Mouse (Mus musculus) lung, adult 2 months (tissue): ENCODE measurements around the gene Pmp22. TPM values are rescaled to one million over a fixed set of nuclear protein-coding genes. Genes with fewer than 3 reads are reported as not detected.

Experiments
- DNase-seq: peaks from one replicate; pipeline ENCODE4 v3.0.0; 2022
- H3K4me1 ChIP-seq: fragments of 200-500 bp; 2 replicates; pipeline ENCODE4 v1.6.1; 2011; ENCODE audit warnings: low read length; ENCODE audit not compliant: control insufficient read depth, insufficient read depth
- H3K4me3 ChIP-seq: fragments of 200-500 bp; replicated peaks from 2 replicates; pipeline ENCODE3; 2011; ENCODE audit warnings: low read depth, mild to moderate bottlenecking, control low read depth, low read length; ENCODE audit errors: extremely low read depth
- CTCF ChIP-seq: fragments of 200-500 bp; IDR thresholded peaks from 2 replicates; pipeline ENCODE4 v1.5.1; 2011; ENCODE audit warnings: mild to moderate bottlenecking, low read length, control low read depth; ENCODE audit not compliant: insufficient read depth
- POLR2A ChIP-seq: fragments of 200-500 bp; IDR thresholded peaks from 2 replicates; pipeline ENCODE4 v1.6.1; 2011; ENCODE audit warnings: low read depth, mild to moderate bottlenecking, control low read depth, low read length, borderline replicate concordance; ENCODE audit errors: extremely low read depth
- WGBS: fragments of 180-500 bp; shearing (Covaris S2); methylation state at CpG from one replicate; pipeline ENCODE4 v1.1.7; 2018; 5-methylcytosine and 5-hydroxymethylcytosine counted together
- polyA plus RNA-seq: library from polyadenylated mRNA; depleted of rRNA; stranded (reverse); fragments of >200 nt; gene quantifications from 2 replicates; pipeline ENCODE4 v1.2.3, GENCODE M21; 2012; rRNA removed

Gene Pmp22
- polyA plus RNA-seq, 1 experiment: 556 TPM

DNA sequence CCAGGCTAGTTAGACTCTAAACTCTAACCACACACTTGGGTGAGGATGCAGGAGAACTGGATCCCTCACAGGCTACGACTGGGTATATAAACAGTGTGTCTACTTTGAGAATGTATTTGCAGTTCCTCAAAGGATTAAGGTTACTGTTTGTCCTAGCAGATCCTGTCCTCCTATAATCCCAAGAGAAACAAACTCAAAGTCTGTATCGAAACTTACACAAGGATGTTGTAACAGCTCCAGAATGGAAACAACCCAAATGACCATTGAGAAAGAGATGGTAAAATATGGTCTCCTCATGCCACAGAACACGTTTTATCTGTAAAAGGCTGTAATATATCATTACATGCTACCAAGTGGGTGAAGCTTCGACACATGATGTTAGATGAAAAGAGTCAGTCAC, 39.0 kb downstream of the Pmp22 start:
- DNase-seq: no peak
- Histone ChIP-seq H3K4me3 (no peak overlapping the region), H3K4me1 (peaks cover 2% of the 10 kb centered on the region; the same call in 1 of the 2 replicates)
- no peak for TF ChIP-seq POLR2A
- no peak for TF ChIP-seq CTCF
- WGBS: 49% methylated on average over 4 of the region's 4 CpGs

DNA sequence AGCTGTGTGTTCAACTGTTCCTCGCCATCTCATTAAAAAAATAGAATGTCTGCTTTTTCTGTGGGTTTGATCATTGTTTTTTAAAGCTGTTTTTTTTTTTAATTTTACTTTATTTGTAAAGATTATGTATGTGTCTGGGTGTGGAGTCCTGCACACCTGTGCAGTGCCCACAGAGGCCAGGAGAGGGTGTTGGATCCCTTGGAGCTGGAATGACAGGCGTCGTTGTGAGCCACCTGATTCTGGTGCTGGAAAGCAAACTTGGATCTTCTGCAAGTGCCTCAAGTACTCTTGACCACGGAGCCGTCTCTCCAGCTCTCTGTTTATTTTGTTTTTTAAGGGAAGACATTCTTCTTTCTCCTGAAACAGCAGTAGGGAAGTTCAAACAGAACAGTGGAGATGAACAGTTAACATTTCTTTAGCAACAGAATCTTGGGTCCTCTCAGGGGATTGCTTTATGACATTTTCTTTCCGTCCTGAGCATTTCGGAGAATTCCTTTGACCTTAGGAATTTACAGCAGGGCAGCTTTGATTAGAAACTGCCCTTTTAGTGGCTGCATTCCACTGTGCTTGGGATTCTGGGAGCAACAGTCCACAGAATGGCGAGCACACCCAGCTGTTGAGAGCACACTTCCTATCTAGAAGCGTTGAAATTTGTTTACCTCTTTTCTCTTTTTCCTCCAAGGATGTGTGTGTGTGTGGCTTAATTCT, 39.9 kb downstream of the Pmp22 start:
- no peak for TF ChIP-seq POLR2A
- peak; percentile 35; the same call in 1 of the 2 replicates for TF ChIP-seq CTCF
- no peak for DNase-seq
- Histone ChIP-seq H3K4me1 (peaks cover 1% of the 10 kb centered on the region; the same call in 1 of the 2 replicates), H3K4me3 (no peak overlapping the region)
- WGBS: 24% methylated on average over 9 of the region's 9 CpGs

- H3K4me3 ChIP-seq: no peak overlapping the region
- 25% methylated on average over 1 of the region's 1 CpGs for WGBS
- TF ChIP-seq POLR2A (no peak), CTCF (no peak)
- H3K4me1 ChIP-seq: no peaks in the 10 kb centered on the region; the same call in 1 of the 2 replicates
- DNase-seq: no peak
Measured at GRCm38 (mm10) chr11:63171977-63172376, 43.2 kb downstream of the Pmp22 start.

DNA sequence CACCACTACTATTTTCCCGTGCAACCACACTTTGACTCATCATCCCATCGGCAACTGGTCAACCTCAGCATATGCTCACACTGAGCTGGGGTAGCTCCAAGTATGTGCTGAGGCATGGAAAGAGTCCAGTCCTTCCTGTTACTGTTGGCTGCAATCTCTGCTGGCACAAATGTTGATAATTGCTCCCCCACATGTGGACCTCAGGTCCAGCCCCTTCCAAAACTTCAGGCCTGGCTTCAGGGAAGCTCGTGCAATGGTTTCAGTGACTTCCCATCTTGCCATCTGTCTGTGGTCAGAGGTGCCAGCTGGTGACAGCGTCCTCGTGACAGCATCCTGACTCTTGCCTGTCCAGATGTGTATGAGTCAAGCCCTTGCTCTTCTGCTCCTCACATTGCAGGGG, 44.8 kb downstream of the Pmp22 start:
- H3K4me3 ChIP-seq: no peak overlapping the region
- WGBS: 62% methylated on average over 5 of the region's 5 CpGs
- H3K4me1 ChIP-seq: no peaks in the 10 kb centered on the region; the same call in 1 of the 2 replicates
- TF ChIP-seq CTCF: no peak
- TF ChIP-seq POLR2A: no peak
- no peak for DNase-seq

DNA sequence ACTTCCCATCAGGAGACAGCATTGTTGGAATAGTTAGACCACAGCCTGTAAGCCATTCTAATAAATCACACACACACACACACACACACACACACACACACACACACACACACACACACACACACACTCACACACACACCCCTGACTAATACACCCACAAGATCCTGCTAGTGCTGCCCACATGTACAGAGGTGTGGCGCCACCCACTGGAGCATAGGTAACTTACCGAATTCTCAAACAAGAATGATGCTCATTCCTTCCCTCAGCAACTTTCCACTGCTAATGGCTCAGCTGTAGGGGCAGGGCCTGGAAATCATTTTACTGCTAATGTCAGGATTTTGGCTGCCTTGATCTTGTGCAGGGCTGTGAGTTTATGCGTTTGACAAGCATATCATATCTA, 46.5 kb downstream of the Pmp22 start:
- peak; percentile 48; the same call in 1 of the 2 replicates for TF ChIP-seq CTCF
- no peak for TF ChIP-seq POLR2A
- 42% methylated on average over 3 of the region's 3 CpGs for WGBS
- DNase-seq: no peak
- Histone ChIP-seq H3K4me3 (no peak overlapping the region), H3K4me1 (no peaks in the 10 kb centered on the region)

DNA sequence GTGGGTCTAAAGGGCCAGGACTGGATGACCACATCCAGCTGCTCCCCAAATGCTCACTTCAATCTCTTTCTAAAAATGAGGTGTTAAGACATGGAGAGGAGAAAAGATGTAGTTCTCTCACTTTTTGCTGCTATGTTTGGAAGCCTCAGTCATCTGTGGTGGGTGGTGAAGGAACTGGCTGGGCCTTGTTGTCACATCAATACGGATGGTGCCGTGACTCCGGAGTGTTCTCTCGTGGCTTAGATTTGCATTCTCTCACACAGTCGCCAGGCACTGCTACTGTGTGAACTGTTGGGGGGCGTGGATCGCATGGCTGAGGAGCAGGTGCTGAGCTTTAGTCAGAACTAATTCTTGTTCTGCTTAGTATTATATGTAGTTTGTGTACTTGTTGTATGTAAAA, 47.6 kb downstream of the Pmp22 start:
- H3K4me1 ChIP-seq: no peaks in the 10 kb centered on the region
- WGBS: 74% methylated on average over 7 of the region's 7 CpGs
- no peak for DNase-seq
- H3K4me3 ChIP-seq: no peak overlapping the region
- no peak for TF ChIP-seq CTCF
- no peak for TF ChIP-seq POLR2A

GRCm38 (mm10) chr11:63180262-63181101, 51.7 kb downstream of the Pmp22 start:
- no peak overlapping the region for H3K4me3 ChIP-seq
- TF ChIP-seq CTCF (no peak), POLR2A (no peak)
- DNase-seq: no peak
- no peaks in the 10 kb centered on the region for H3K4me1 ChIP-seq
- 77% methylated on average over 7 of the region's 7 CpGs for WGBS

GRCm38 (mm10) chr11:63188803-63189202, 60.0 kb downstream of the Pmp22 start:
- H3K4me1 ChIP-seq: no peaks in the 10 kb centered on the region
- WGBS: 56% methylated on average over 7 of the region's 7 CpGs
- DNase-seq: no peak
- H3K4me3 ChIP-seq: no peak overlapping the region
- no peak for TF ChIP-seq CTCF
- no peak for TF ChIP-seq POLR2A

DNA sequence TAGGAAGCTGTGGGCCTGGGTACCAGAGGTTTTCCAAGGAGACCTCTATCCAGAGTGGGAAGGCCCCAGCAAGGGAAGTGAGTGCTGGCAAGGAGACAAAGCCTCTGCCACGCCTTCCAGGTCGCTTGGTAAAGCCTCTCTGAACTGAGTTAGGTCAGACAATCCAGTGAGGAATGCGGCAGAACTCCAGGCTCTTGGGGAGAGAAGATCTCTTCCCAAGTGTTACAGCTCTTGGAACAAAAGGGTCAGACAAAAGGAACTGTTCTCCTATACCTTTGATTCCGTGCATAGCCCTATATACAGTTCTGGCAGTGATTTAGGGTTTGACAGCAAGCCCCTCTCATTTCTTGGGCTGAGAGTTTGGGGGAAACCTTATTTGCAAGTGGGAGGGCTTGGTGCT, 69.3 kb downstream of the Pmp22 start:
- no peak for TF ChIP-seq CTCF
- DNase-seq: no peak
- no peak overlapping the region for H3K4me3 ChIP-seq
- 49% methylated on average over 4 of the region's 4 CpGs for WGBS
- no peaks in the 10 kb centered on the region for H3K4me1 ChIP-seq

DNA sequence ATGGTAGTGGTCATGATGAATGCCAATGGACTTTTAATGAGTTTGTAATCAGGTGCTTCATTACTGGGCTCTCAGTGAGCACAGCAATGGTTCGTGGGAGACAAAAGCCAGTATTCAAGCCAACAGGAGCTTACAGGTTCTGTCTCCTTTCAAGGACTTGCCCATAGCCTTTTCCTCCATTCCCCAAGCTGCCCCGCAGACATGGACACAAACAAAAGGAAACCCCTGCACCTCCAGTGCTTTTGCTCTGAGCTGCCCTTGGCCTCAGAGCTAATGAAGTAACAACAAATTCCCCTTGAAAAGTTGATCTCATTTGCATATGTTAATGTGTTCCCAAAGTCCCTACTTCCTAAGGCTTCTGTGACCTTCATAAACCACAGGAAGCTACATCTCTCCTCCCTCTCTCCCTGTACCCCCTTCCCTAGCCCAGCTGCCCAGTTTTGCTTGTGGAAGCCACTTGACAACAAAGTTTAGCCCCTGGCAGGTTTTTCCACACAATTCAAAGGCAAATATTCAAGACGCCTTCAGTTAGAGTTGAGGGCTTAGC, 73.3 kb downstream of the Pmp22 start:
- H3K4me3 ChIP-seq: no peak overlapping the region
- no peak for DNase-seq
- no peak for TF ChIP-seq CTCF
- no peak for TF ChIP-seq POLR2A
- no peaks in the 10 kb centered on the region for H3K4me1 ChIP-seq
- WGBS: 74% methylated on average over 3 of the region's 3 CpGs

Other genes with a start within 250 kb of the Pmp22 start
- 12.9 and 21.4 TPM in 2 replicates for gene Tvp23b, start 249.5 kb upstream of the Pmp22 start, polyA plus RNA-seq
- 0.18 and 0.73 TPM in 2 replicates for gene Cdrt4, start 177.8 kb upstream of the Pmp22 start, polyA plus RNA-seq
- gene Tekt3, start 67.3 kb upstream of the Pmp22 start, polyA plus RNA-seq: 0.40 and 0.43 TPM in 2 replicates